Mouse (Mus musculus) heart, embryonic 11.5 days (tissue): ENCODE data around the gene Frat1. TPM values are rescaled to one million over a fixed set of nuclear protein-coding genes. Genes with fewer than 3 reads are reported as not detected.

Experiments used
- ATAC-seq: fragments of 200-750 bp; cut with Nextera tagmentation; replicated peaks from 2 replicates; pipeline ENCODE4 v1.8.0; 2017; ENCODE audit warnings: moderate library complexity; ENCODE audit not compliant: insufficient number of reproducible peaks, low FRiP score, low TSS enrichment
- H3K27ac ChIP-seq: fragments of 300-500 bp; sonication (generic); 2 replicates; pipeline ENCODE4 v1.5.1; 2014; ENCODE audit warnings: mild to moderate bottlenecking, low read depth, low read length
- H3K27me3 ChIP-seq: fragments of 300-500 bp; sonication (generic); 2 replicates; pipeline ENCODE4 v1.6.1; 2014; ENCODE audit warnings: mild to moderate bottlenecking, low read length, mixed read lengths; ENCODE audit not compliant: control insufficient read depth, insufficient read depth
- H3K36me3 ChIP-seq: fragments of 300-500 bp; sonication (generic); 2 replicates; pipeline ENCODE4 v1.6.1; 2014; ENCODE audit warnings: mild to moderate bottlenecking, low read length, moderate library complexity, mixed read lengths; ENCODE audit not compliant: control insufficient read depth, insufficient read depth
- H3K4me1 ChIP-seq: fragments of 300-500 bp; sonication (generic); 2 replicates; pipeline ENCODE4 v1.6.1; 2014; ENCODE audit warnings: low read length; ENCODE audit not compliant: control insufficient read depth, insufficient read depth
- H3K4me2 ChIP-seq: fragments of 300-500 bp; sonication (generic); 2 replicates; pipeline ENCODE4 v1.6.1; 2014; ENCODE audit warnings: mild to moderate bottlenecking, moderate library complexity
- H3K4me3 ChIP-seq: fragments of 300-500 bp; sonication (generic); 2 replicates; pipeline ENCODE4 v1.5.1; 2014; ENCODE audit warnings: low read depth, low read length
- H3K9ac ChIP-seq: fragments of 300-500 bp; sonication (generic); 2 replicates; pipeline ENCODE4 v1.6.1; 2014; ENCODE audit warnings: mild to moderate bottlenecking, low read depth, low read length, moderate library complexity
- H3K9me3 ChIP-seq: fragments of 300-500 bp; sonication (generic); replicated peaks from 2 replicates; pipeline ENCODE4 v1.6.1; 2016; ENCODE audit warnings: low read length; ENCODE audit not compliant: control insufficient read depth
- WGBS: fragments of 180-500 bp; shearing (Covaris S2); extraction: QIAGEN DNeasy Blood & Tissue Kit; methylation state at CpG from one replicate; pipeline ENCODE4 v1.1.7; 2014; ENCODE audit not compliant: insufficient replicate concordance; 5-methylcytosine and 5-hydroxymethylcytosine counted together
- polyA plus RNA-seq: library from polyadenylated mRNA; unstranded; fragments of >200 nt; fragmentation: Nextera tagmentation; extraction: Ambion mirVana; gene quantifications from 2 replicates; pipeline ENCODE4 v1.2.1, GENCODE M21; 2014

Gene Frat1
- polyA plus RNA-seq, 1 experiment from 2014 or later: 3.6 TPM

- WGBS: 84% methylated on average over 8 of the region's 8 CpGs
- no peaks in the 10 kb centered on the region for H3K36me3 ChIP-seq
These were observed 21.6 kb upstream of the Frat1 start for GRCm38 (mm10) chr19:41808104-41808634.

GRCm38 (mm10) chr19:41810074-41810473, 19.7 kb upstream of the Frat1 start:
- 84% methylated on average over 5 of the region's 5 CpGs for WGBS
- no peaks in the 10 kb centered on the region for H3K27me3 ChIP-seq
- H3K9ac ChIP-seq: no peak overlapping the region
- H3K9me3 ChIP-seq: 0 out of 2 replicates have a peak, but pooled peaks cover 3% of the 10 kb centered on the region
- H3K4me3 ChIP-seq: no peak overlapping the region
- no peak for ATAC-seq
- H3K36me3 ChIP-seq: no peaks in the 10 kb centered on the region
- H3K27ac ChIP-seq: no peak overlapping the region
- H3K4me1 ChIP-seq: no peaks in the 10 kb centered on the region
- H3K4me2 ChIP-seq: no peak overlapping the region

More at GRCm38 (mm10) chr19:41808104-41808634, 21.6 kb upstream of the Frat1 start:
- Histone ChIP-seq H3K4me2 (no peak overlapping the region), H3K27ac (no peak overlapping the region), H3K4me3 (no peak overlapping the region), H3K4me1 (no peaks in the 10 kb centered on the region), H3K27me3 (no peaks in the 10 kb centered on the region), H3K9ac (no peak overlapping the region), H3K9me3 (0 out of 2 replicates have a peak, but pooled peaks cover 3% of the 10 kb centered on the region)
- no peak for ATAC-seq

GRCm38 (mm10) chr19:41812525-41812924, 17.2 kb upstream of the Frat1 start:
- peaks cover 3% of the 10 kb centered on the region; the same call in 1 of the 2 replicates for H3K4me1 ChIP-seq
- no peaks in the 10 kb centered on the region for H3K27me3 ChIP-seq
- 82% methylated on average over 10 of the region's 10 CpGs for WGBS
- ATAC-seq: no peak
- no peak overlapping the region for H3K4me3 ChIP-seq
- H3K27ac ChIP-seq: no peak overlapping the region
- H3K36me3 ChIP-seq: no peaks in the 10 kb centered on the region
- H3K4me2 ChIP-seq: no peak overlapping the region
- H3K9ac ChIP-seq: no peak overlapping the region
- H3K9me3 ChIP-seq: no peaks in the 10 kb centered on the region

DNA sequence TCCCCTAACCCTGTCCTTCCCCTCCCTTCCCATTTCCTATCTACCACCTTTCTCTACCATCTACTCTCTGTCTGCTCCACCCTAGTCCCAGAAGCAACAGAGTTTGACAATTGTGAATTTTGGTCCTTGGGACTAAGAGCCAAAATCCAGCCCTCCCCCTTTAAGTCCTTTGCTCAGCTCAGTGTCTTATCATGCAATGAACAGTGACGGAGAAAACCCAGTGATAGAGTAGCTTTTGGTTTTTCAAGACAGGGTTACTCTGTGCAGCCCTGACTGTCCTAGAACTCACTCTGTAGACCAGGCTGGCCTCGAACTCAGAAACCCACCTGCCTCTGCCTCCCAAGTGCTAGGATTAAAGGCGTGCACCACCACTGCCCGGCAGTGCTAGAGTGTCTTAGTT, 16.4 kb upstream of the Frat1 start:
- H3K9me3 ChIP-seq: no peaks in the 10 kb centered on the region
- H3K27ac ChIP-seq: no peak overlapping the region
- no peak overlapping the region for H3K4me3 ChIP-seq
- no peaks in the 10 kb centered on the region for H3K27me3 ChIP-seq
- WGBS: 79% methylated on average over 4 of the region's 4 CpGs
- H3K4me2 ChIP-seq: no peak overlapping the region
- H3K36me3 ChIP-seq: no peaks in the 10 kb centered on the region
- H3K9ac ChIP-seq: no peak overlapping the region
- peaks cover 5% of the 10 kb centered on the region; the same call in 1 of the 2 replicates for H3K4me1 ChIP-seq
- ATAC-seq: no peak

DNA sequence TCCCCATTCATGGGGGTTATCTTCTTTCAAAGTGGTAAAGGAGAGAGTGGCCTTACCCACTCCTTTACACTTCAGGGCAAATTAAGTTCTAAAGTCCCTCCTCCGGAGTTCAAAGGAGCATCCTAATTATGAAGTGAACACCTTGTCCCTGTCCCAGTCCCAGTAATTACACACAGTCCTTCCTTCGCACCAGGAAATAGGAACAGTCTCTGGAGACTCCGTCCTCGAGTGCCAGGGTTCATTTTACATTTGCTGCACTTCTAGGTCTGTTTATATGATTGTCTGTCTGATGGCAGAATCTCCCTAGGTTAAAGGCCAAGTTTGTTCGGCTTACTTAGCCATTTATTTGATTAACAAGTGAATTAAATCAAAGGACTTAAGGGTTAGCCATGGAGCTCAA, 13.4 kb upstream of the Frat1 start:
- 71% methylated on average over 5 of the region's 5 CpGs for WGBS
- Histone ChIP-seq H3K27ac (no peak overlapping the region), H3K36me3 (no peaks in the 10 kb centered on the region), H3K4me1 (peaks cover 5% of the 10 kb centered on the region; the same call in 1 of the 2 replicates), H3K4me3 (no peak overlapping the region), H3K27me3 (no peaks in the 10 kb centered on the region), H3K4me2 (no peak overlapping the region), H3K9ac (no peak overlapping the region), H3K9me3 (no peaks in the 10 kb centered on the region)
- no peak for ATAC-seq

DNA sequence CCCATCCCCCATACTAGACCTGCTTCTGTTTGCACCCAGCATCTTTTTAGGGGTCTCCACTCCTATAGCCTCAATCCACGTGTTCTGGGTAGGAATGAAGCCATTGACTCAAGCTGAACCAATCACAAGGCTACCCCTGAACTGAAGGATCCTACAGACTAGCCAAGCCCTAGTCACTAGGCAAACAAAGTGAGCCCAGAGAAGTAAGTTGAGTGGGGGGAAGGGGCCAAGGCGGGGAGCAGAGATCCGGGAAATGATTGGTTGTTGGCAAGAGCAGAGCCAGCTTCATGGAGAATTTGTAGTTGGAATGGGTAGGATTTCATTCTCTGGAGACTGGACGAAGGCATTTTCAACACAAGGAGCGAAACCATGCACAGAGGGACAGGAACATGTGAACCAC, 12.9 kb upstream of the Frat1 start:
- no peak for ATAC-seq
- no peak overlapping the region for H3K4me2 ChIP-seq
- no peak overlapping the region for H3K27ac ChIP-seq

GRCm38 (mm10) chr19:41817325-41817724, 12.4 kb upstream of the Frat1 start:
- Histone ChIP-seq H3K27me3 (no peaks in the 10 kb centered on the region), H3K9me3 (no peaks in the 10 kb centered on the region), H3K36me3 (no peaks in the 10 kb centered on the region), H3K27ac (no peak overlapping the region), H3K4me1 (peaks cover 5% of the 10 kb centered on the region; the same call in 1 of the 2 replicates), H3K4me3 (no peak overlapping the region), H3K4me2 (no peak overlapping the region), H3K9ac (no peak overlapping the region)
- WGBS: 36% methylated on average over 10 of the region's 10 CpGs
- no peak for ATAC-seq

More for the DNA sequence above, 12.9 kb upstream of the Frat1 start:
- H3K27me3 ChIP-seq: no peaks in the 10 kb centered on the region
- H3K36me3 ChIP-seq: no peaks in the 10 kb centered on the region
- peaks cover 5% of the 10 kb centered on the region; the same call in 1 of the 2 replicates for H3K4me1 ChIP-seq
- H3K9ac ChIP-seq: no peak overlapping the region
- WGBS: 46% methylated on average over 5 of the region's 5 CpGs
- no peaks in the 10 kb centered on the region for H3K9me3 ChIP-seq
- no peak overlapping the region for H3K4me3 ChIP-seq

- WGBS: 78% methylated on average over 4 of the region's 4 CpGs
- no peak overlapping the region for H3K9ac ChIP-seq
- H3K4me3 ChIP-seq: no peak overlapping the region
- no peaks in the 10 kb centered on the region for H3K9me3 ChIP-seq
- peaks cover 5% of the 10 kb centered on the region; the same call in 1 of the 2 replicates for H3K4me1 ChIP-seq
- H3K4me2 ChIP-seq: no peak overlapping the region
- no peak for ATAC-seq
- no peaks in the 10 kb centered on the region for H3K36me3 ChIP-seq
- H3K27me3 ChIP-seq: no peaks in the 10 kb centered on the region
- no peak overlapping the region for H3K27ac ChIP-seq
These were observed 11.0 kb upstream of the Frat1 start for GRCm38 (mm10) chr19:41818749-41819148.

DNA sequence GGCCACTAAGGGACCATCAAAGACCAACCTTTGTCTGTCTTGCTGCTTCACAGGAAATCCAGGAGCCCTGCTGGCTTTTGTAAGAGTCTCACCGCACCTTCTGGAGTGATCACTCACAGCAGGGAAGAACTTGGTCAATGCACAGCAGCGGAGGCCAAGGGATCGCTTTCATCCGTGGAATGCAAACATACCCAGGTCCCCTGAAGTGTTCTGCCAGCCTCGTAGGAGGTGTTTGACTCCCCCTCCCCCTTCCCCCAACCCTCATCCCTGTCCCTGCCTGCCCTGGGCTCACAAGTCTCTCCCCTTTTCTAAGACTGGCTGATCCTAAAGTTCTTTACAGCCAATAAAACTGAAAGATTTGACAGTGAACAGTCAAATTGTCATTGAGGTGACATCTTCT, 8.3 kb upstream of the Frat1 start:
- Histone ChIP-seq H3K27me3 (no peaks in the 10 kb centered on the region), H3K9me3 (no peaks in the 10 kb centered on the region), H3K4me1 (peaks cover 5% of the 10 kb centered on the region; the same call in 1 of the 2 replicates), H3K36me3 (no peaks in the 10 kb centered on the region), H3K27ac (no peak overlapping the region), H3K9ac (no peak overlapping the region), H3K4me2 (no peak overlapping the region), H3K4me3 (no peak overlapping the region)
- 6% methylated on average over 5 of the region's 5 CpGs for WGBS
- ATAC-seq: no peak
